Mouse (Mus musculus) small intestine, adult 2 months (tissue): Measurements from ENCODE around the gene Pkn1. TPM values are rescaled to one million over a fixed set of nuclear protein-coding genes. Genes with fewer than 3 reads are reported as not detected.

Experiments
- H3K27ac ChIP-seq: fragments of 200-500 bp; 2 replicates; pipeline ENCODE4 v1.5.1; 2012; ENCODE audit warnings: low read depth, low read length, control low read depth, inconsistent platforms; ENCODE audit not compliant: insufficient read depth
- H3K27me3 ChIP-seq: fragments of 200-500 bp; 2 replicates; pipeline ENCODE4 v1.6.1; 2012; ENCODE audit warnings: mild to moderate bottlenecking, moderate library complexity, low read length, inconsistent platforms; ENCODE audit not compliant: control insufficient read depth, insufficient read depth
- H3K36me3 ChIP-seq: fragments of 200-500 bp; 2 replicates; pipeline ENCODE4 v1.6.1; 2012; ENCODE audit warnings: mild to moderate bottlenecking, low read length, control low read depth, inconsistent platforms; ENCODE audit not compliant: control insufficient read depth, insufficient read depth
- H3K4me1 ChIP-seq: fragments of 200-500 bp; 2 replicates; pipeline ENCODE4 v1.6.1; 2012; ENCODE audit warnings: low read length, inconsistent platforms, mixed read lengths; ENCODE audit not compliant: control insufficient read depth, insufficient read depth, insufficient read length
- H3K4me3 ChIP-seq: fragments of 200-500 bp; 2 replicates; pipeline ENCODE4 v1.5.1; 2012; ENCODE audit warnings: low read depth, mild to moderate bottlenecking, control low read depth, inconsistent platforms, low read length, moderate library complexity
- CTCF ChIP-seq: fragments of 200-500 bp; IDR thresholded peaks from 2 replicates; pipeline ENCODE4 v1.5.1; 2012; ENCODE audit warnings: low read depth, mild to moderate bottlenecking, control low read depth, inconsistent platforms, low read length, moderate library complexity, mixed read lengths; ENCODE audit not compliant: insufficient replicate concordance, insufficient read length; ENCODE audit errors: extremely low read depth
- POLR2A ChIP-seq: fragments of 200-500 bp; IDR thresholded peaks from 2 replicates; pipeline ENCODE4 v1.6.1; 2012; ENCODE audit warnings: low read depth, mild to moderate bottlenecking, control low read depth, inconsistent platforms, low read length, moderate library complexity
- WGBS: fragments of 180-500 bp; shearing (Covaris S2); methylation state at CpG from one replicate; pipeline ENCODE4 v1.1.7; 2018; 5-methylcytosine and 5-hydroxymethylcytosine counted together
- polyA plus RNA-seq: library from polyadenylated mRNA; depleted of rRNA; stranded (reverse); fragments of >200 nt; gene quantifications from 2 replicates; pipeline ENCODE4 v1.2.3, GENCODE M21; 2012

The Pkn1 gene
- polyA plus RNA-seq, 1 experiment = 117 TPM

GRCm38 (mm10) chr8:83625676-83626299 lies 73.2 kb downstream of the Pkn1 start:
- peaks cover 2% of the 10 kb centered on the region for H3K4me1 ChIP-seq
- H3K4me3 ChIP-seq = no peak overlapping the region
- no peaks in the 10 kb centered on the region for H3K27me3 ChIP-seq
- no peaks in the 10 kb centered on the region for H3K36me3 ChIP-seq
- no peak overlapping the region for H3K27ac ChIP-seq
- TF ChIP-seq POLR2A (no peak), CTCF (no peak)
- 80% methylated on average over 6 of the region's 6 CpGs for WGBS

- Histone ChIP-seq H3K27me3 (no peaks in the 10 kb centered on the region), H3K4me3 (no peak overlapping the region), H3K36me3 (no peaks in the 10 kb centered on the region), H3K27ac (no peak overlapping the region), H3K4me1 (peaks cover 2% of the 10 kb centered on the region)
- WGBS = 27% methylated on average over 3 of the region's 3 CpGs
- TF ChIP-seq CTCF (peak; percentile 54; the same call in 1 of the 2 replicates), POLR2A (no peak)
These were observed 74.2 kb downstream of the Pkn1 start for GRCm38 (mm10) chr8:83624739-83625138.

- no peaks in the 10 kb centered on the region for H3K27me3 ChIP-seq
- H3K36me3 ChIP-seq = no peaks in the 10 kb centered on the region
- peaks cover 2% of the 10 kb centered on the region for H3K4me1 ChIP-seq
- H3K4me3 ChIP-seq = no peak overlapping the region
- TF ChIP-seq POLR2A (no peak), CTCF (no peak)
- H3K27ac ChIP-seq = no peak overlapping the region
- 91% methylated on average over 7 of the region's 7 CpGs for WGBS
These were observed 75.4 kb downstream of the Pkn1 start for GRCm38 (mm10) chr8:83623549-83623948.

GRCm38 (mm10) chr8:83622389-83622989 lies 76.5 kb downstream of the Pkn1 start:
- peak overlapping the region; percentile 48 for H3K4me3 ChIP-seq
- no peaks in the 10 kb centered on the region for H3K27me3 ChIP-seq
- WGBS = 4% methylated on average over 23 of the region's 23 CpGs
- no peak overlapping the region for H3K27ac ChIP-seq
- TF ChIP-seq CTCF (peak; percentile 88), POLR2A (no peak)
- no peaks in the 10 kb centered on the region for H3K36me3 ChIP-seq
- H3K4me1 ChIP-seq = peaks cover 2% of the 10 kb centered on the region

- 57% methylated on average over 15 of the region's 15 CpGs for WGBS
These were observed 77.1 kb downstream of the Pkn1 start for GRCm38 (mm10) chr8:83621691-83622388.

GRCm38 (mm10) chr8:83619568-83620285 lies 79.3 kb downstream of the Pkn1 start:
- Histone ChIP-seq H3K27ac (no peak overlapping the region), H3K36me3 (no peaks in the 10 kb centered on the region), H3K27me3 (no peaks in the 10 kb centered on the region), H3K4me3 (no peak overlapping the region), H3K4me1 (peaks cover 2% of the 10 kb centered on the region)
- 72% methylated on average over 9 of the region's 9 CpGs for WGBS
- no peak for TF ChIP-seq CTCF

More at GRCm38 (mm10) chr8:83621691-83622388, 77.1 kb downstream of the Pkn1 start:
- no peak overlapping the region for H3K27ac ChIP-seq
- no peaks in the 10 kb centered on the region for H3K36me3 ChIP-seq
- TF ChIP-seq POLR2A (no peak), CTCF (no peak)
- H3K4me1 ChIP-seq = peaks cover 2% of the 10 kb centered on the region
- peak overlapping the region; percentile 48 for H3K4me3 ChIP-seq
- no peaks in the 10 kb centered on the region for H3K27me3 ChIP-seq

- WGBS = 96% methylated on average over 2 of the region's 2 CpGs
- TF ChIP-seq POLR2A = no peak
- no peak for TF ChIP-seq CTCF
- no peaks in the 10 kb centered on the region for H3K27me3 ChIP-seq
- peaks cover 2% of the 10 kb centered on the region for H3K4me1 ChIP-seq
- H3K27ac ChIP-seq = no peak overlapping the region
- H3K36me3 ChIP-seq = 0 out of 2 replicates have a peak, but pooled peaks cover 5% of the 10 kb centered on the region
- H3K4me3 ChIP-seq = no peak overlapping the region
These were observed 80.4 kb downstream of the Pkn1 start for GRCm38 (mm10) chr8:83618566-83618965.
